Mouse (Mus musculus) adrenal gland, adult 8-10 months (tissue): Measurements from ENCODE around the gene Gm21677. TPM values are rescaled to one million over a fixed set of nuclear protein-coding genes. Genes with fewer than 3 reads are reported as not detected.
A peak's percentile ranks its signal among the peaks of the same experiment; 100 is the strongest.
"Not testable (repeated sequence)": the region's sequence is repeated elsewhere in the genome, so short reads cannot be mapped to it uniquely, and the experiment has no call there.

ENCODE experiments used
- DNase-seq: peaks from one replicate; pipeline ENCODE4 v3.0.0; 2022
- total RNA-seq, 4 experiments: library from RNA; stranded (reverse); gene quantifications; 2 replicates each; pipeline ENCODE4 v1.2.4; 2022

Gene Gm21677
- not detected for total RNA-seq

GRCm38 (mm10) chrY:3306349-3306748, at the start of gene Gm21677:
Gene Gm21677, minus strand, starts transcription at chrY:3306449.
- not testable (repeated sequence) for DNase-seq

- not testable (repeated sequence) for DNase-seq
These were observed 39.0 kb upstream of the Gm21677 start, which contains the start of gene Gm21693 for GRCm38 (mm10) chrY:3345229-3345628. Gene Gm21693, minus strand, starts transcription at chrY:3345329.

GRCm38 (mm10) chrY:3340661-3341060, 34.4 kb upstream of the Gm21677 start:
- DNase-seq = peak; percentile 5

Other genes with a start within 250 kb of the Gm21677 start
- gene Gm21693, start 38.9 kb upstream of the Gm21677 start, total RNA-seq = not detected
- gene Gm21704, start 103.7 kb upstream of the Gm21677 start, total RNA-seq = not detected
- not detected for gene Gm21708, start 103.7 kb upstream of the Gm21677 start, total RNA-seq